Mouse (Mus musculus): Measurements from ENCODE around the gene Tulp3.
"Not testable (repeated sequence)": the region's sequence is repeated elsewhere in the genome, so short reads cannot be mapped to it uniquely, and the experiment has no call there.

The Tulp3 gene

GRCm38 (mm10) chr6:128355726-128356416 is at the start of gene Tulp3:
TSS of gene Tulp3 (minus strand) at chr6:128355851.
- DNase-seq (ENCODE audit: low read depth, low spot score) = peak; percentile 96

GRCm38 (mm10) chr6:128404708-128405107 is 49.1 kb upstream of the Tulp3 start:
- no peak for DNase-seq (ENCODE audit: low read depth, low spot score)

DNA sequence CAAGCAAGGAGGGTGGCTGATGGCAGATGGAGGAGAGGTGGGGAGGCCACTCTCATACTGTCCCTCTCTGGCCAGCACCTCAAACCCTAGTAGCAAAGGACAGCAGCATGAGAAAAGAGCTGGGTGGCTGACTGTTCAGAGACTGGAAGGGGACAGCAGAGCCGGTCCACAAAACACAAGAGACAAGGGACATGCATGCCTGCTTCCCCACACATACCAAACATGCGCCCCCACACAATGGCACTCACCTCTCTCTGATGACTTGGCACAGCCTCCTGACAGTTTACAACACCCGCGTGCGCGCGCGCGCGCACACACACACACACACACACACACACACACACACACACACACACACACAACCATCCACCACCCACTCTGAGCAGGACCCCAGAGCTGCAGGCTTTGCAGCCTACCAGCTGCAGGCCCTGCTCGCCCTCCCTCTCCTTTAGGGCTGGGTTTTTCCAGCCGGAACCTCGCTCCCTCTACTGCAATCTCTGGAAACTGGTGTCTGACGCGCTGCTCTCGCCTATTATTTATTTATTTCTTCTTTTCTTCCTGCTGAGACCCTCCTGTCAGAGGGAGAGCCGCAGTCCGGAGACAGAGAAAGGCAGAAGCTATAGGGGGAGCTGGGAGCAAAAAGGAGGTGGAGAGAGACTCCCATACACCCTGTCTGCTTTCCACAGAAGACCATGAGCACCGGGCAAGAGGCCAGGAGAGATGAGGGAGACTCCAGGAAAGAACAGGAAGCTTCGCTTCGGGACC is 44.0 kb upstream of the Tulp3 start:
- DNase-seq (ENCODE audit: low read depth, low spot score) = no peak

DNA sequence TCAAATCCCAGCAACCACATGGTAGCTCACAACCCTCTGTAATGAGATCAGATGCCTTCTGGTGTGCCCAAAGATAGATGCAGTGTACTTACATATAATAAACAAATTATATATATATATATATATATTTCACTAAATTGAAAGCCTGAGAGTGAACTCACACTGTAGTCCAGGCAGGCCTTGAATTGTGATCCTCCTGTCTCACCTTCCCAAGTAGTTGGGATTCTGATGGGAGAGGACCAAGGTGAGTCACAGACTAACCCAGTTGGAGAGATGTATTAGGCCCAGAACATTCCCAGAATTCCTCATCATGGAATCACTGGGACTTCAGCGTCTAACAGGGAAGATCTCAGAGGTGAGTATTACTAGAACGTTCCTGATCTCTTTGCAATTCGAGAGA is 43.3 kb upstream of the Tulp3 start, which contains the start of gene Nrip2:
Nrip2 (plus strand) TSS at position 301 of the 400 bp plus-strand sequence.
- no peak for DNase-seq (ENCODE audit: low read depth, low spot score)

GRCm38 (mm10) chr6:128397574-128398261 is 42.1 kb upstream of the Tulp3 start:
- DNase-seq (ENCODE audit: low read depth, low spot score) = no peak

GRCm38 (mm10) chr6:128390683-128391082 is 35.0 kb upstream of the Tulp3 start:
- no peak for DNase-seq (ENCODE audit: low read depth, low spot score)

DNA sequence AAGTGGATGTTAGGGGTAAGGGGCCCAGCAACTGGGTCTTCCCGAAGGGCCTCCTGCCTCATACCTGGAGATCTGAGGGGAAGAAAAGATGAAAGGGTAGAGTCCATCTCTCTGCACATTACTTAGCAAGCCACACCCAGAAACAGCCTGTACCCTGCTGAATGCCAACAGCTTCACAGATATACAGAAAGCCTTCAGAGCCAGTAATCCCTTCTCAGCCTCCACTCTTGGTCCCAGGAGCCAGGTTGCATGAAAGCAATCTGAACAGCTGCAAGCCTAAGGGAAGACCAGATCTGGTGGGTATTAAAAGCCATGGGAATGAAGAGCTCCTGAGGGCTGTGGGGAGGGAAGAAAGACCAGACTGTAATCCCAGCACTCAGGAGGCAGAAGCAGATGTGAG is 33.5 kb upstream of the Tulp3 start:
- no peak for DNase-seq (ENCODE audit: low read depth, low spot score)

- no peak for DNase-seq (ENCODE audit: low read depth, low spot score)
Measured at GRCm38 (mm10) chr6:128385026-128385425, 29.4 kb upstream of the Tulp3 start.

DNA sequence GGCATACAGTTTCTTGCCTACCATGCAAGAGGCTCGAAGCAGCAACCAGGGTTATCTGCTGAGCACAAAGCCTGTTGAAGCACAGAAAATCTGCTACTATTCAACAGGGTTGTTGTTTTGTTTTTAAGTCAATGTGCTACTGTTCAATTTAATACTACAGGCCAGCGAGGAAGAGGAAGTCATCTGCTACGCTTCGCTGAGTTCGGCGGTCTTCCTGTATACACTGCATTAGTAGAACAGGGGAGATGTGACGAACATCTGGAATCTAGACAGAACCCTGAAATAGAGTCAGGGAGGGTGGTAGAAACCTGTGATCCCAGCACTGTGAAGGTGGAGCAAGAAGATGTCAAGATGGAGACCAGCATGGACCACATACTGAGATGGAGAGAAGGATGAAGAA is 28.1 kb upstream of the Tulp3 start:
- no peak for DNase-seq (ENCODE audit: low read depth, low spot score)

GRCm38 (mm10) chr6:128381254-128381653 is 25.6 kb upstream of the Tulp3 start:
- no peak for DNase-seq (ENCODE audit: low read depth, low spot score)

DNA sequence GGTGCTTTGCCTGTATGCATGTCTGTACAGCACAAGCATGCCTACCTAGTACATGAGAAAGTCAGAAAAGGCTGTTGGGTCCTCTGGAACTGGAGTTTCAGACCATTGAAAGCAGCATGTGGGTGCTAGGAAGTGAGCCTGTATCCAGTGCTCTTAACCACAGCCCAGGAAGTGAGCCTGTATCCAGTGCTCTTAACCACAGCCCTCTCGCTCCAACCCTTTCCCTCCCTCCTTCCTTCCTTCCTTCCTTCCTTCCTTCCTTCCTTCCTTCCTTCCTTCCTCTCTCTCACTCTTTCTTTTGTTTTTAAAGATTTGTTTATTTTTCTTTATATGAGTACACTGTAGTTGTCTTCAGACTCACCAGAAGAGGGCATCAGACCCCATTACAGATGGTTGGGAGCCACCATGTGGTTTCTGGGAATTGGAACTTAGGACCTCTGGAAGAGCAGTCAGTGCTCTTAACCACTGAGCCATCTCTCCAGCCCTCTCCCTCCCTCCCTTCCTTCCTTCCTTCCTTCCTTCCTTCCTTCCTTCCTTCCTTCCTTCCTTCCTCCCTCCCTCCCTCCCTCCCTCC is 25.0 kb upstream of the Tulp3 start:
- DNase-seq (ENCODE audit: low read depth, low spot score) = not testable (repeated sequence)

DNA sequence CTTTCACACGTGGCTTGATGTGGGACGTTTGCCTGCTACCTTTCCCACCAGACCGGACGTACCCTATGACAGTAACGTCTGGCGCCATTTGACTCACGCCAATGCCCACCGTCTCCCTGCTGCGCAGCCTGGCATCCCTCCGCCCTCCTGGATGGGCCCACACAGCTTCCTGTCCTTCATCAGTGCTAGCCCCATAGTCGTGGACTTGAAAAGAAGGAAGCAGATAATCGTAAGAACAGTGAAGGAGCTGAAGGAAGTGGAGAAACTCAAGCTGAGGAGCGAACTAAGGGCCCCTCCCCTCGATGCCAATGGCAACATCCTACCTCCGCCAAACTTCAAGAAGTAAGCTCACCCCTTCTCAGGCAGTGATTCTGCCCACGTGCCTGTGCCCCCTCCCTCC is 24.0 kb upstream of the Tulp3 start:
- no peak for DNase-seq (ENCODE audit: low read depth, low spot score)

DNA sequence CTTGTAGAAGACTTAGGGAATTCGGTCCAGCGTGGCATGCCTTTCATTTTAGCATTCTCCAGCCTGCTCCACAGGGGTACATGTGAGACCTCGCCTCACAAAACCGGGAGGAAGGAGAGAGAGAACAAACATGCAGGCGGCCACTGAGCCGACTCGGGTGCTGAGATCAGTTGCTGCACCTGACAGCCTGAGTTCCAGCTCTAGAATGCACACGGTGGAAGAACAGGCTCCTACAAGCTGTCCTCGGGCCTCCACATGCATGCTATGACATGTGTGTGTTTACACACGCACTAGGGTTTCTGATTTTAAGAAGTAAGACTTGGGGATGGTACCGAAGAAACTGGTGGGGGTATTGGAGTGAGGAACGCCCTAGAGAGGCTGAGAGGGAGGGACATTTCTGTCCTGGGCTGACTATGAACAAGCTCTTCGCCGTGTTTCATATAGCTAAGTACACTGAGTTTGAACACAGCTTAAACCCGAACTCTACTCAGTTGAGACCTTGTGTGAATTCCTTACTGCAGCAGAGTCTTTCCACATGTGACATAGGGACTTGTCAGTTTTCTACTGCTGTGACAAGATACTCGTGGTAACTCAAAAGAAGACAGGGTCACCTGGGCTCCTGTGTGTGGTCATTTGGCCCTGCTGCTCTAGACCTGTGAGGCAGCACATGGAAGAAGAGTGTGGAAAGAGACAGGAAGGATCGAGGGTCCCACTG is 20.9 kb upstream of the Tulp3 start:
- no peak for DNase-seq (ENCODE audit: low read depth, low spot score)

DNA sequence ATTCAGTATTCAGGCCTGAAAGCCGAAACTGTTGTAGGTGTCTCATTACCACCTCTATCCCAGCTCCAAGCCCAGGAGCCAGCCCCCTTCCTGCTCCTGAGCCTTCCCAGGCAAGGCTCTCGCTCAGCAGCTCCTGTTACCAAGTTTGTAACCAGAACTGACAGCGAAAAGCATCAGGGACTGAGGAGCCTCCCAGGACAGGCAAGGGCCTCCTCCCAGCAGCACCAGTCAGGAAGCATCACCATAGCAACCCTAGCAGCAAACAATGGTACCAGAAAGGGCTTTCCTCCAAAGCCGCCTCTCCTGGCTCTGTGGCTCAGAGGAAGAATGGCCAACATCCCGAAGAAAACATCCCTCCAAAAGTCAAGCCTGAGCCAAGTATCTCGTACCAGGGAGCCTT is 19.5 kb upstream of the Tulp3 start, which contains the start of the genes Tex52 and Gm44596:
Tex52 (plus strand) TSS at position 265 of the 400 bp plus-strand sequence.
Gm44596 (plus strand) TSS at position 312 of the 400 bp plus-strand sequence.
- peak; percentile 61 for DNase-seq (ENCODE audit: low read depth, low spot score)

GRCm38 (mm10) chr6:128370040-128370439 is 14.4 kb upstream of the Tulp3 start:
- DNase-seq (ENCODE audit: low read depth, low spot score) = no peak

GRCm38 (mm10) chr6:128366466-128366865 is 10.8 kb upstream of the Tulp3 start:
- peak; percentile 31 for DNase-seq (ENCODE audit: low read depth, low spot score)

DNA sequence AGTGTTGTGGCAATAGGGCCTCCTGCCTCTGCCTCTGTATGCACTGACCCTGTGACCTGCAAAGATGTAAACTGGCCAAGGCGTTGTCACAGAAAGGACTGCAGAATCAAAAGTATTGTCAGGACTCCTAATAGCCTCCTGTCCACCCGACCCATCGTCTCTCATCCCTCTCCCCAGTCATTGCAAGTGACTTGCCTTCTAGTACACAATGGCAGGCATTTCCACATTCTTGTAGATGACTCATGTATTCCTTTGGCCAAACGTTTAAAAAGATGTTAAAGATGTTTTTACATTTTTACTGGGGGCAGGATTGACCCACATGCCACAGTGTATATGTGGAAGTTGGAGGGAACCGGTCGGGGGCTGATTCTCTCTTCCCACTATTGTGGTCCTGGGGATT is 9.1 kb upstream of the Tulp3 start:
- no peak for DNase-seq (ENCODE audit: low read depth, low spot score)

GRCm38 (mm10) chr6:128363007-128363825 is 7.6 kb upstream of the Tulp3 start:
- peak; percentile 84 for DNase-seq (ENCODE audit: low read depth, low spot score)

- peak; percentile 77 for DNase-seq (ENCODE audit: low read depth, low spot score)
Measured at GRCm38 (mm10) chr6:128362381-128363006, 6.8 kb upstream of the Tulp3 start, which contains the start of the genes Rhno1 and Foxm1. TSS of gene Rhno1 (minus strand) at chr6:128362911. TSS of gene Foxm1 (plus strand) at chr6:128362967.

DNA sequence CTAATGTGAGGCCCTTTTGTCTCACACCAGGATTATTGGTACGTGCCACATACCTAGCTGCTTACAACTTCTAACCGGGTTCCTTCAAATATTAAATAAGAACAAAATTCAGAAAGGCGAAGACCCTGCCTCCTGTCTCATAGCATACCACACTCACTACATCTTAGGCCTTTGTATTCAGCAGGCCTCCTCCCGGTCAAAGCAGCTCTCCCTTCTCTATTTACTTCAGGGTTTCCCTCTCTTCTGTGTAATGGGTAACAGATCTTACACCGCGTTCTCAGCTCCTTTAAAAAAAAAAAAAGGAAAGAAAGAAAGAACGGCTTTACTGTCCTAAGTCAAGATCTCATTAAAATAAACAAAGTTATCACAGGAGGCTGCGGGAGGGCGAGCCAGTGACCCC is 6.2 kb upstream of the Tulp3 start:
- no peak for DNase-seq (ENCODE audit: low read depth, low spot score)

All from R1 (cell line).